Mouse (Mus musculus): ENCODE results near the gene Phkg2. TPM values are rescaled to one million over a fixed set of nuclear protein-coding genes. Genes with fewer than 3 reads are reported as not detected.

Phkg2 gene
- total and polyA plus RNA-seq, 2 experiments = 20.1 to 40.5 TPM

GRCm38 (mm10) chr7:127589637-127590036, 16.5 kb downstream of the Phkg2 start:
- H3K4me3 ChIP-seq (ENCODE audit: insufficient read depth, low read depth, low read length) = no peak overlapping the region
- peaks cover 8% of the 10 kb centered on the region; the same call in 1 of the 2 replicates for H3K4me1 ChIP-seq (ENCODE audit: control insufficient read depth, insufficient read depth, low read length)
- H3K27ac ChIP-seq (replicated peaks; ENCODE audit: insufficient read depth, low read depth, low read length) = no peak overlapping the region
- H3K9ac ChIP-seq (ENCODE audit: low read depth, low read length) = no peak overlapping the region
- H3K79me2 ChIP-seq (ENCODE audit: control insufficient read depth, insufficient read depth, low read length) = peaks cover 7% of the 10 kb centered on the region; the same call in 1 of the 2 replicates
- peaks cover 32% of the 10 kb centered on the region for H3K36me3 ChIP-seq (ENCODE audit: control insufficient read depth, insufficient read depth, low read length)
- 92% methylated on average over 9 of the region's 9 CpGs for WGBS
- H3K27me3 ChIP-seq (ENCODE audit: control insufficient read depth, insufficient read depth, low read length) = no peaks in the 10 kb centered on the region
- DNase-seq (ENCODE audit: extremely low read depth, low read depth, low spot score) = no peak
- TF ChIP-seq CTCF (IDR thresholded peaks at IDR 0.05; ENCODE audit: low read depth, low read length) (no peak), POLR2A (IDR thresholded peaks at IDR 0.05; ENCODE audit: extremely low read depth, insufficient read depth, low read length) (no peak)

GRCm38 (mm10) chr7:127591108-127591507, 18.0 kb downstream of the Phkg2 start:
- H3K27me3 ChIP-seq (ENCODE audit: control insufficient read depth, insufficient read depth, low read length) = no peaks in the 10 kb centered on the region
- no peak for DNase-seq (ENCODE audit: extremely low read depth, low read depth, low spot score)
- WGBS = 87% methylated on average over 10 of the region's 10 CpGs
- H3K9ac ChIP-seq (ENCODE audit: low read depth, low read length) = no peak overlapping the region
- peaks cover 46% of the 10 kb centered on the region for H3K36me3 ChIP-seq (ENCODE audit: control insufficient read depth, insufficient read depth, low read length)
- peaks cover 8% of the 10 kb centered on the region; the same call in 1 of the 2 replicates for H3K4me1 ChIP-seq (ENCODE audit: control insufficient read depth, insufficient read depth, low read length)
- no peak overlapping the region for H3K4me3 ChIP-seq (ENCODE audit: insufficient read depth, low read depth, low read length)
- peaks cover 7% of the 10 kb centered on the region; the same call in 1 of the 2 replicates for H3K79me2 ChIP-seq (ENCODE audit: control insufficient read depth, insufficient read depth, low read length)
- no peak overlapping the region for H3K27ac ChIP-seq (replicated peaks; ENCODE audit: insufficient read depth, low read depth, low read length)
- TF ChIP-seq CTCF (IDR thresholded peaks at IDR 0.05; ENCODE audit: low read depth, low read length) (no peak), POLR2A (IDR thresholded peaks at IDR 0.05; ENCODE audit: extremely low read depth, insufficient read depth, low read length) (no peak)

GRCm38 (mm10) chr7:127592575-127592974, 19.4 kb downstream of the Phkg2 start:
- 91% methylated on average over 14 of the region's 14 CpGs for WGBS

GRCm38 (mm10) chr7:127596747-127597146, 23.6 kb downstream of the Phkg2 start:
- no peak overlapping the region for H3K4me3 ChIP-seq (ENCODE audit: insufficient read depth, low read depth, low read length)
- no peak overlapping the region for H3K9ac ChIP-seq (ENCODE audit: low read depth, low read length)
- H3K4me1 ChIP-seq (ENCODE audit: control insufficient read depth, insufficient read depth, low read length) = no peaks in the 10 kb centered on the region
- peaks cover 50% of the 10 kb centered on the region for H3K36me3 ChIP-seq (ENCODE audit: control insufficient read depth, insufficient read depth, low read length)
- 95% methylated on average over 17 of the region's 17 CpGs for WGBS
- no peak for TF ChIP-seq POLR2A (IDR thresholded peaks at IDR 0.05; ENCODE audit: extremely low read depth, insufficient read depth, low read length)
- no peak for TF ChIP-seq CTCF (IDR thresholded peaks at IDR 0.05; ENCODE audit: low read depth, low read length)
- H3K79me2 ChIP-seq (ENCODE audit: control insufficient read depth, insufficient read depth, low read length) = no peaks in the 10 kb centered on the region
- no peak overlapping the region for H3K27ac ChIP-seq (replicated peaks; ENCODE audit: insufficient read depth, low read depth, low read length)
- H3K27me3 ChIP-seq (ENCODE audit: control insufficient read depth, insufficient read depth, low read length) = no peaks in the 10 kb centered on the region
- no peak for DNase-seq (ENCODE audit: extremely low read depth, low read depth, low spot score)

More at GRCm38 (mm10) chr7:127592575-127592974, 19.4 kb downstream of the Phkg2 start:
- TF ChIP-seq POLR2A (IDR thresholded peaks at IDR 0.05; ENCODE audit: extremely low read depth, insufficient read depth, low read length) = no peak
- TF ChIP-seq CTCF (IDR thresholded peaks at IDR 0.05; ENCODE audit: low read depth, low read length) = no peak
- DNase-seq (ENCODE audit: extremely low read depth, low read depth, low spot score) = no peak
- H3K27ac ChIP-seq (replicated peaks; ENCODE audit: insufficient read depth, low read depth, low read length) = no peak overlapping the region
- peaks cover 7% of the 10 kb centered on the region; the same call in 1 of the 2 replicates for H3K79me2 ChIP-seq (ENCODE audit: control insufficient read depth, insufficient read depth, low read length)
- no peak overlapping the region for H3K9ac ChIP-seq (ENCODE audit: low read depth, low read length)
- H3K27me3 ChIP-seq (ENCODE audit: control insufficient read depth, insufficient read depth, low read length) = no peaks in the 10 kb centered on the region
- no peak overlapping the region for H3K4me3 ChIP-seq (ENCODE audit: insufficient read depth, low read depth, low read length)
- H3K4me1 ChIP-seq (ENCODE audit: control insufficient read depth, insufficient read depth, low read length) = peaks cover 8% of the 10 kb centered on the region; the same call in 1 of the 2 replicates
- H3K36me3 ChIP-seq (ENCODE audit: control insufficient read depth, insufficient read depth, low read length) = peaks cover 49% of the 10 kb centered on the region

GRCm38 (mm10) chr7:127600612-127601011, 27.5 kb downstream of the Phkg2 start:
- no peak for TF ChIP-seq CTCF (IDR thresholded peaks at IDR 0.05; ENCODE audit: low read depth, low read length)
- TF ChIP-seq POLR2A (IDR thresholded peaks at IDR 0.05; ENCODE audit: extremely low read depth, insufficient read depth, low read length) = no peak
- Histone ChIP-seq H3K4me3 (ENCODE audit: insufficient read depth, low read depth, low read length) (no peak overlapping the region), H3K27ac (replicated peaks; ENCODE audit: insufficient read depth, low read depth, low read length) (no peak overlapping the region), H3K27me3 (ENCODE audit: control insufficient read depth, insufficient read depth, low read length) (no peaks in the 10 kb centered on the region), H3K79me2 (ENCODE audit: control insufficient read depth, insufficient read depth, low read length) (no peaks in the 10 kb centered on the region), H3K9ac (ENCODE audit: low read depth, low read length) (no peak overlapping the region), H3K4me1 (ENCODE audit: control insufficient read depth, insufficient read depth, low read length) (no peaks in the 10 kb centered on the region), H3K36me3 (ENCODE audit: control insufficient read depth, insufficient read depth, low read length) (peaks cover 19% of the 10 kb centered on the region)
- DNase-seq (ENCODE audit: extremely low read depth, low read depth, low spot score) = no peak
- 97% methylated on average over 7 of the region's 7 CpGs for WGBS

- Histone ChIP-seq H3K4me1 (ENCODE audit: control insufficient read depth, insufficient read depth, low read length) (no peaks in the 10 kb centered on the region), H3K27ac (replicated peaks; ENCODE audit: insufficient read depth, low read depth, low read length) (no peak overlapping the region), H3K79me2 (ENCODE audit: control insufficient read depth, insufficient read depth, low read length) (no peaks in the 10 kb centered on the region), H3K27me3 (ENCODE audit: control insufficient read depth, insufficient read depth, low read length) (no peaks in the 10 kb centered on the region), H3K9ac (ENCODE audit: low read depth, low read length) (no peak overlapping the region), H3K36me3 (ENCODE audit: control insufficient read depth, insufficient read depth, low read length) (peaks cover 11% of the 10 kb centered on the region; the same call in 1 of the 2 replicates), H3K4me3 (ENCODE audit: insufficient read depth, low read depth, low read length) (no peak overlapping the region)
- no peak for DNase-seq (ENCODE audit: extremely low read depth, low read depth, low spot score)
- TF ChIP-seq POLR2A (IDR thresholded peaks at IDR 0.05; ENCODE audit: extremely low read depth, insufficient read depth, low read length) (no peak), CTCF (IDR thresholded peaks at IDR 0.05; ENCODE audit: low read depth, low read length) (no peak)
- 82% methylated on average over 4 of the region's 4 CpGs for WGBS
Observed at GRCm38 (mm10) chr7:127601735-127602134, 28.6 kb downstream of the Phkg2 start.
